Mouse (Mus musculus) yolk sac, embryonic 10.5 days (tissue): ENCODE results near the gene Prss46.

Source experiments
- DNase-seq: peaks from one replicate; pipeline ENCODE4 v3.0.0-alpha.2; 2017; ENCODE audit warnings: low spot score

Prss46 gene

GRCm38 (mm10) chr9:110896595-110896994 lies 52.3 kb downstream of the Prss46 start:
- DNase-seq: no peak

GRCm38 (mm10) chr9:110899451-110900008 lies 55.2 kb downstream of the Prss46 start:
- no peak for DNase-seq

DNA sequence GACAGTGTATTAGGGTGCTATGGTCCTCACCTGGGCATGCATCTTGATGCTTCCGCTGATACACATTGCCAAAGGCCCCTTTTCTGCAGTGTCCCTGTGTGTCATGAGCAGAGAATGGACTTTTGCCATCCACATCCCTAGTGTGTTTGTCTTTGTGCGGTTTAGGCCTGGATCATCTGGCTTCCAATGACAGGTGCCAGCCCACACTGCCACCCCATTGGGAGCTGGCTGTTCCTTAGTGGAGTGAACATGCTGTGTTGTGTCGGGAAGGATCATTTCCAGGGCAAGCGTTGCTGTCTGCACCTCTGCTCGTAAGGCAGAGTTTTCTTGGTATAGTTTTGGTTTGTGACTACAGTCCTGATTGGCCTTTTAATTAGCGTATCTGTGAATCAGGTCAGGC lies 56.9 kb downstream of the Prss46 start:
- DNase-seq: no peak

- no peak for DNase-seq
These were observed 58.0 kb downstream of the Prss46 start for GRCm38 (mm10) chr9:110902271-110902670.
